Mouse (Mus musculus): ENCODE measurements around the gene Olfr1226.
"Not testable (repeated sequence)": the region's sequence is repeated elsewhere in the genome, so short reads cannot be mapped to it uniquely, and the experiment has no call there.

Gene Olfr1226

DNA sequence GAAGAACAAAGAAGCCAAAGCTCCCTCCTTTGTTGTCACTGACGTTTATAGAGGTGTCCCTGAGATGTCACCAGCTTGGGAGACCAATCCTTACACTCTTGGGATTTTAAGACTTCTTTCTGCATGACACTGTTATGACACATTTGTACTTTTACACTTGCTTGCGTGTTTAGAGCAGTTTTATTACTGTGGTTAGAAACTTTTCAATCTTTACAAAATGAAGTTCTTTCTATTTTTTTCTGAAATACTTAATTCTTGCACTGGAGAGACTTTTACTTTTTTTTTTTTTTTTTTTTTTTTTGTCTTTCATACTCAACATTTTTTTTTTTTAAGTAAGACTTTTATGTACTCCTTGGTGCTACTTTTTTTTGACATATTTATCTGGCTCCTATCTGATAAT is at the start of gene Olfr1226:
Gene Olfr1226, minus strand, starts transcription at position 101 of the 400 bp plus-strand sequence.
- no peak for DNase-seq (ENCODE audit: low spot score)

DNA sequence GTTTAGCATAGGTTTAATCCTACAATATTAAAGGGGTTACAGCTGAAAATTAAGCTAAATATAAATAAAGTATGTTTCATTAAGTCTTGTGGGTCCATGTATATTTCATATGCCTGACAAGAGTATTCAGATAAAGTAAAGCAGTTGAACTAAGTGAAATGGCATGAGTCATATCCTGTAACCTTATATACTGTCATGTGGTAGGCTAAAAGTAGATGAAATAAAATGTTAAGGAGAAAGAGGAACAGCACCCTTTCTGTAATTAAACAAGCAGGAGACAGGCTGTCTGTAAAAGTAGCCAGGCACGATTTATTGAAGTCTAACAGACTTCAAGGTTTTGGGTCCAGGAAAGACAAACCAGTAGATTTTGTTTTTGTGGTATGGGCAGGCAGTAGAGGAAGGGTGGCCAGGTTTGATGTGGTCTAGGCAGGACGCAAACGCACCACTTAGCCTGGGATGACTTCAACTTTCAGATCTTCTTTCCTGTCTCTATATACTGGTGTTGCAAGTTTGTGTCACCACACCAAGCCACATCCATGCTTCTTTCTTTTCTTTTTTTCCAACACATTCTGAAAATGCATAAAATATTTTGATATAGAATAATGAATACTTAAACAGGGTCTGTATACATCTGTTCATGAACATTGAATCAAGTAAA is 3.4 kb downstream of the Olfr1226 start:
- DNase-seq (ENCODE audit: low spot score), result no peak

DNA sequence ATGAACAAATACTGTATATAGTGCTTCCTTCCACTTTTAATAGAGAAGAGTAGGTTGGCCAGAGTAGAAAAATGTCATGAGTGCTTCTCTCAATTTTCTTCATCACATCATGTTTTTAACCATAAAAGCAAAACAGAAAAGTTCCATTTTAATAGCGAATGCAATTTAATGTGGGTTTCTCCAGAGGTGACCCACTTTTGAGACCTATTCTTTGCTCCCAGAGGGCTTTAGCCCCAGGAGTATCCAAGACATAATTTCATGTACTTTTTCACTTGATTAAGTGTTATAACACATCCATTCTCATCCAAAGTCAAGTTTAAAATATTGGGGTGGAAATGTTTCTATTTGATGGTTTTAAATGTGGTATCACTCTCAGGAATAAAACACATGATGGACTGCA is 25.3 kb downstream of the Olfr1226 start, which contains the start of gene Olfr1225:
Gene Olfr1225, minus strand, starts transcription at position 101 of the 400 bp plus-strand sequence.
- no peak for DNase-seq (ENCODE audit: low spot score)

DNA sequence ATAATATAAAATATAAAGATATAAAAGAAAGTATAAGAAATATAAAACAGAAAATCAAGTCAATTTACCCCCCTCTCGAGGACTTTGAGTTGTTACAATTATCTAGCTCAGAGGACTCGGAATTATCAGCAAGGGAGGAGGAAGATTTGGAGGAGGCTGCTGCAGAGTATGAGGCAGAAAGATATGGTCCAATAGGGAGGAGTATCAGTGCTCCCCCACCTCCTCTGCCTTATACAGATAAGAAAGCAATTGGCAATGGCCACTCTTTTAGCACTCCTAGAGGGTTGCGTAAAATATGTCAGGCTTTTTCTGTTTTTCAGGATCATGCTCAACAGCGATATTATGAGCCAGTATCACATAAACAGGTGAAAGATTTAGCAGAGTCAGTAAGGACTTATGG is 35.1 kb downstream of the Olfr1226 start:
- not testable (repeated sequence) for DNase-seq (ENCODE audit: low spot score)

DNA sequence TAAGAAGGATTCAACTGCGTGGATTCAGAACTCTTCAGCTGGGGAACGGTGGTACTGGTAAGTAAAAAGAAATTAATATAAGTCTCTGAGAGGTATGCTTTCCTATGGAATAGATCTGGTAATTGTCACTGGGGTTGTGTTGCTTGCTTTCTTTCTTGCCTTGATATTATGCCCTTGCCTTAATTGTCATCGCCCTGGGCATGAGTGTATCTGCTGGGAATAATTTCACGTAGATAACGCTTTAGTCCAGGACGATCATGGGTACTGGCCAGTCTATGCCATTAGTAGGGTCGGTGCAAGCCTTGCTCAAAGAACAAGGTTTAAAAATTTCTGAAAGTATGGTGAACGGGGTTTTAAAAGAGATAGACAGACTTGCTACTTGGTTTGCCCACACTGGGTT is 35.9 kb downstream of the Olfr1226 start, which contains the start of gene Olfr1224-ps1:
Gene Olfr1224-ps1, minus strand, starts transcription at position 101 of the 400 bp plus-strand sequence.
- DNase-seq (ENCODE audit: low spot score), result not testable (repeated sequence)

DNA sequence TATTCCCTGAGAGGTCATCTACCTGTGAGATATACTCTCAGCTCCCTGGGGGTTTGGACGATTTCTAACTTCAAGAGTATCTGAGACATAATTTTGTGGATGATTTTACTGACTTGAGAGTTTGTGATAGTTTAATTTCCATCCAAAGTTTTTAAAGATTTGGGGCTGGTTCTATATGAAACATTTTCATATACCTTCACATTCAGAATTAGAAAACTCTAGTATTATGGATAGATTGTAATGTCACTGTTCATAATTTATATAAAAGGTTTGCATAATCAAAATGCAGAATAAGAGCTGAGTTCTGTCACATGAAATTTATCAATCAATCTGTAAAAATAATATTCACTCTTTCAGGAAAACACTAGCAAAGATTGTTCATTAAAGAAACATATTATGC is 48.4 kb downstream of the Olfr1226 start, which contains the start of gene Olfr1223:
Gene Olfr1223, minus strand, starts transcription at position 101 of the 400 bp plus-strand sequence.
- no peak for DNase-seq (ENCODE audit: low spot score)

Data from testis, postnatal 14 days (tissue).